Mouse (Mus musculus) liver, embryonic 13.5 days (tissue): ENCODE measurements around the gene Tmem189. TPM values are rescaled to one million over a fixed set of nuclear protein-coding genes. Genes with fewer than 3 reads are reported as not detected.

Experiments
- ATAC-seq: fragments of 200-750 bp; cut with Nextera tagmentation; 2 replicates; pipeline ENCODE4 v1.8.0; 2017; ENCODE audit warnings: low read depth, mild to moderate bottlenecking, moderate number of reproducible peaks, moderate library complexity
- DNase-seq: peaks from one replicate; pipeline ENCODE4 v3.0.0; 2022
- H3K27ac ChIP-seq: fragments of 300-500 bp; sonication (generic); 2 replicates; pipeline ENCODE4 v1.5.1; 2015; ENCODE audit warnings: moderate library complexity, mild to moderate bottlenecking, inconsistent platforms
- H3K27me3 ChIP-seq: fragments of 300-500 bp; sonication (generic); 2 replicates; pipeline ENCODE4 v1.6.1; 2015; ENCODE audit warnings: mild to moderate bottlenecking, inconsistent platforms
- H3K36me3 ChIP-seq: fragments of 300-500 bp; sonication (generic); 2 replicates; pipeline ENCODE4 v1.6.1; 2015; ENCODE audit warnings: mild to moderate bottlenecking, inconsistent platforms
- H3K4me1 ChIP-seq: fragments of 300-500 bp; sonication (generic); replicated peaks from 2 replicates; pipeline ENCODE4 v1.6.1; 2015; ENCODE audit warnings: inconsistent platforms
- H3K4me2 ChIP-seq: fragments of 300-500 bp; sonication (generic); 2 replicates; pipeline ENCODE4 v1.6.1; 2015; ENCODE audit warnings: inconsistent platforms, mild to moderate bottlenecking, moderate library complexity
- H3K4me3 ChIP-seq: fragments of 300-500 bp; sonication (generic); replicated peaks from 2 replicates; pipeline ENCODE4 v1.5.1; 2015; ENCODE audit warnings: mild to moderate bottlenecking, inconsistent platforms
- H3K9ac ChIP-seq: fragments of 300-500 bp; sonication (generic); 2 replicates; pipeline ENCODE4 v1.6.1; 2015; ENCODE audit warnings: mild to moderate bottlenecking, inconsistent platforms
- H3K9me3 ChIP-seq: fragments of 300-500 bp; sonication (generic); replicated peaks from 2 replicates; pipeline ENCODE4 v1.6.1; 2016; ENCODE audit warnings: inconsistent platforms
- WGBS: fragments of 180-500 bp; shearing (Covaris S2); methylation state at CpG from one replicate; pipeline ENCODE4 v1.1.7; 2015; ENCODE audit not compliant: insufficient replicate concordance; 5-methylcytosine and 5-hydroxymethylcytosine counted together
- microRNA-seq: library from miRNA; unstranded; fragments of <30 nt; microRNA quantifications from one replicate; pipeline ENCODE4, GENCODE M21; 2016
- polyA plus RNA-seq: library from polyadenylated mRNA; unstranded; fragments of >200 nt; fragmentation: Nextera tagmentation; extraction: Ambion mirVana; gene quantifications from 2 replicates; pipeline ENCODE4 v1.2.1, GENCODE M21; 2015

The Tmem189 gene
- polyA plus RNA-seq, 1 experiment from 2014 or later: 16.1 TPM

DNA sequence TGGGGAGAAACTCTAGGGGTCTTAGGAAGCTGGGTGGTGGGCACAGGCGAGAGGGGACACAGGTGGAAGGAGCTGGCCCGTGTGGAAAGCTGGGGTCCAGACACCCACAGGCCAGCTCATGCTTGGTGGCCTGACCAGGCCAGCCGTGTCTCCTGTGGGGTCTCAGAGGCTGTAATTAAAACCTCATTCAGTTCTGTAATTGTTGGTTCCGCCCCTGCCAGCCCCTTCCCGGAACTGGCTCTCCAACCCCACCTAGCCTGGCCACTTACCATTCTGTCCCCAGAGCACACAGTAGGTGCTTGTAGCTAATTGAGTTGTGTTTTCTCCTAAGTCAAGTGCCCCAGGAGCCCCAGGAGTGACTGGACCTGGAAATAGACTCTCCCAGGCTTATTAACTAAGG lies 90.4 kb downstream of the Tmem189 start:
- H3K27ac ChIP-seq: no peak overlapping the region
- no peak overlapping the region for H3K9ac ChIP-seq
- ATAC-seq (no peak), DNase-seq (no peak)
- 0 out of 2 replicates have a peak, but pooled peaks cover 4% of the 10 kb centered on the region for H3K27me3 ChIP-seq
- H3K9me3 ChIP-seq: no peaks in the 10 kb centered on the region
- no peak overlapping the region for H3K4me3 ChIP-seq
- H3K36me3 ChIP-seq: no peaks in the 10 kb centered on the region
- H3K4me2 ChIP-seq: no peak overlapping the region
- peaks cover 9% of the 10 kb centered on the region for H3K4me1 ChIP-seq
- 74% methylated on average over 5 of the region's 5 CpGs for WGBS

DNA sequence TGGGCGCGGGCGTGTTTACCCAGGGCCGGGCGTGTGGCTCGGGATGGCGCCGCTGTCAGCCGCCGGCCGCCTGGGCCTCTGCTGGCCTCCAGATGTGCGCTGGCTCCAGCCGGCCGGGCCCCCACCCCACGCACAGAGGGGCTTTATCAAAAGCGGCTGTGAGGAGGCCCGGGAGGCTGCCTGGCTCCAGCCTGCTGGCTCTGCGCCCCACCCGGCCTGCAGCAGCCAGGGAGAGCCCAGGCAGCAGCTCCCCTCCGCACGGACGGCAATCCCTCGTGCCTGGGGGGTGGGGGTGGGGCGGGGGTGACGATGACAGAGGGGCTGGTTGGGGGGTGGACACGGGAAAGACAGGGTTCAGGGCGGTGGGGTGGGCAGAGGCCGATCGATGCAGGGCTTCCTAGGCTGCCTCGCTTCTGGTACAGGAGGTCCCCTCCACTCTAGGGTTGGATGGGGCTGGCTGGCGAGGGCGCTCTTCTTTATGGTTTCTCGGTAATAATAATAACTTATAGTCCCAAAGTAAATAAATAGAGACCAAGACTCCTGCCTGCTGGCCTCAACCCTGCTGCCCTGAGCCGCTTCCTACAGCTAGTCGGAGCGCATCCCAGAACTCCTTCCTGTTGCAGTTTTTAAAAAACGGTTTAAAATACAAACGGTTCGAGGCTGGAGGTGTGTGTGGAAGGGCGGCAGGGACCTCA lies 92.0 kb downstream of the Tmem189 start:
- H3K9me3 ChIP-seq: no peaks in the 10 kb centered on the region

GRCm38 (mm10) chr2:167596726-167597491 lies 92.7 kb downstream of the Tmem189 start:
- Histone ChIP-seq H3K27ac (peak overlapping the region; percentile 2; the same call in 1 of the 2 replicates), H3K9me3 (no peaks in the 10 kb centered on the region), H3K36me3 (no peaks in the 10 kb centered on the region), H3K9ac (0 out of 2 replicates have a peak overlapping the region, but pooled peaks have one; percentile 1), H3K4me1 (peaks cover 5% of the 10 kb centered on the region), H3K27me3 (0 out of 2 replicates have a peak, but pooled peaks cover 4% of the 10 kb centered on the region), H3K4me2 (peak overlapping the region; percentile 44), H3K4me3 (no peak overlapping the region)
- WGBS: 52% methylated on average over 27 of the region's 27 CpGs
- DNase-seq: no peak
- ATAC-seq: no peak

More for the DNA sequence above, 92.0 kb downstream of the Tmem189 start:
- Histone ChIP-seq H3K36me3 (no peaks in the 10 kb centered on the region), H3K4me3 (no peak overlapping the region), H3K4me1 (peaks cover 5% of the 10 kb centered on the region), H3K9ac (0 out of 2 replicates have a peak overlapping the region, but pooled peaks have one; percentile 1), H3K27me3 (0 out of 2 replicates have a peak, but pooled peaks cover 4% of the 10 kb centered on the region), H3K27ac (peak overlapping the region; percentile 2; the same call in 1 of the 2 replicates), H3K4me2 (peak overlapping the region; percentile 44)
- 0 out of 2 replicates have a peak, but pooled peaks have one; percentile 22 for ATAC-seq
- WGBS: 46% methylated on average over 36 of the region's 40 CpGs
- DNase-seq: no peak

- Histone ChIP-seq H3K9ac (no peak overlapping the region), H3K27ac (0 out of 2 replicates have a peak overlapping the region, but pooled peaks have one; percentile 4), H3K4me3 (no peak overlapping the region), H3K4me1 (peaks cover 5% of the 10 kb centered on the region), H3K9me3 (no peaks in the 10 kb centered on the region), H3K27me3 (0 out of 2 replicates have a peak, but pooled peaks cover 4% of the 10 kb centered on the region), H3K4me2 (no peak overlapping the region), H3K36me3 (no peaks in the 10 kb centered on the region)
- WGBS: 32% methylated on average over 4 of the region's 4 CpGs
- ATAC-seq: no peak
- no peak for DNase-seq
These were observed 93.4 kb downstream of the Tmem189 start for GRCm38 (mm10) chr2:167596262-167596661.

DNA sequence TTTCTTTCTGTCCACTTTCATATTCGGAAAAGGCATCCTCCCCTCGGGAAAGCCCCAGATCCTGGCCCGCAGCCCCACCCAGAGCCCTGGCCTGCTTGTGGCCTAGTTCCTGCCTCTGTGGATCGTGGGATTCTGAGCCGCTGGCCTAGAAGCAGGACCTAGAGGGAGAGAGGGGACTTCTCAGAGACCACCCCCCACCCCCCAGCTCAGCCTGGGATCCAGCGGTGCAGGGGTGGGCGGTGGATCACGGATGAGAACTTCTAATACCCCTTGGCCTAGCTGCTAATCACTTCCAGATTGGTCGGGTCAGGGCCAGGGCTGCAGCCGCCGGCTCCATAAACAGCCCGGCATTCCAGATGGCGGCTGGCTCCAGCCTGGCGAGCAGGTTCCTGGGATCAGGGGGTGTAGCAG lies 93.9 kb downstream of the Tmem189 start:
- DNase-seq (no peak), ATAC-seq (no peak)
- H3K9ac ChIP-seq: no peak overlapping the region
- H3K36me3 ChIP-seq: no peaks in the 10 kb centered on the region
- H3K27me3 ChIP-seq: 0 out of 2 replicates have a peak, but pooled peaks cover 4% of the 10 kb centered on the region
- H3K4me1 ChIP-seq: peaks cover 5% of the 10 kb centered on the region
- WGBS: 69% methylated on average over 14 of the region's 14 CpGs
- no peaks in the 10 kb centered on the region for H3K9me3 ChIP-seq
- no peak overlapping the region for H3K4me2 ChIP-seq
- H3K27ac ChIP-seq: peak overlapping the region; percentile 18; the same call in 1 of the 2 replicates
- no peak overlapping the region for H3K4me3 ChIP-seq

DNA sequence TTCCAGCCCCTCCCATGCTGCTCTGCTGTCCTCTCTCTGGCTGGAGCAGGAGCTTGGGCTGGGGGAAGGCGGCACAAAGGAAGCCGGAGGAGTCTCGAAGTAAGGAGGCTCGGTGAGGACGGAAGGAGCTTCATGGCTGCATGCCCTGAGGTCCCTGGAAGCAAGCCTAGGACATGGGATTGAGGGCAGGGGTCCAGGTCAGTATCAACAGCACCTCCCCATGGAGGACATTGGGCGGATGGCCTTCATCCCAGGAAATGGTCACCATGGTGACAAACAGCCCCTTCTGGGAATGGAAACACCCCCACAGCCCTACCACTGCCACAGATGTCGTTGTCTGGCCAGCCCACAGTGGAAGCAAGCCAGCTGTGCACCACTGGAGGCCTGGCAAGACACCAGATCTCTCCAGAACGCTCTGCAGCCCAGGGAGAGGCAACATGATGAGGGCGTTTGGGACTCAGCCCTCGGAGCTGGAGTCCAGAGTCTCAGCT lies 95.1 kb downstream of the Tmem189 start:
- Histone ChIP-seq H3K9me3 (no peaks in the 10 kb centered on the region), H3K36me3 (no peaks in the 10 kb centered on the region), H3K4me1 (peaks cover 9% of the 10 kb centered on the region), H3K27ac (peak overlapping the region; percentile 18; the same call in 1 of the 2 replicates), H3K27me3 (0 out of 2 replicates have a peak, but pooled peaks cover 4% of the 10 kb centered on the region), H3K4me2 (no peak overlapping the region), H3K9ac (no peak overlapping the region), H3K4me3 (no peak overlapping the region)
- WGBS: 46% methylated on average over 10 of the region's 10 CpGs
- DNase-seq (no peak), ATAC-seq (peak; percentile 27; the same call in 1 of the 2 replicates)

DNA sequence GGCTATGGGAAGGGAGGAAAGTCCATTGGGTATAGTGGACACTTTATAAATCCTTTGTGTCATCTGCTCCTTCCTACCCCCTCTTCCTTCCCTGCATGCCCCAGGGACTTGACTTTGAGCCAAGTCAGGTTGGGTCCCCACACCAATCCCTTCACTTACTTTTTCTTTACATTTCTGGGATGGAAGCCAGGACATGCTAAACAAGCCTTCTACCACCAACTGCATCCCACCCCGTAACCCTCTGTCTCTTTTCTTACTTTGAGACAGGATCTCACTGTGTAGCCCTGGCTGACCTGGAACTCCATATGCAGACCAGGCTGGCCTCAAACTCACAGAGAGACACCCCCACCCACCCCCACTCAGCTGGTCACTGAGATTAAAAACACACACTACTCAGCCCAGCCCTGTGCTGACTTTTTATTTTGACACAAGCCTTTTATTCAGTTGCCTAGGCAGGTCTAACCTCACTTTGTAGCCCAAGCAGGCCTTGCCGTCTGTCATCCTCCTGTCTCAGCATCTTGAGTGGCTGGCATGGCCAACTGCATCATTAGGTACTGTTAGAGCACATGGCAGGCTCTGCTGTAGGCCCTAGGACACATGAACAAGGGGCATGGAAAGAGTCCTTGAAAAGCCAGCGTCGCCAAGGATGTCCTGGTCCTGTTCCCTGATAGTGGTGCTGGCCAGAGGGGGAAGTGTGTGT lies 95.9 kb downstream of the Tmem189 start:
- H3K9ac ChIP-seq: no peak overlapping the region
- H3K4me2 ChIP-seq: no peak overlapping the region
- peaks cover 17% of the 10 kb centered on the region for H3K4me1 ChIP-seq
- DNase-seq: no peak
- no peaks in the 10 kb centered on the region for H3K36me3 ChIP-seq
- H3K27me3 ChIP-seq: 0 out of 2 replicates have a peak, but pooled peaks cover 4% of the 10 kb centered on the region
- 52% methylated on average over 4 of the region's 4 CpGs for WGBS
- no peak for ATAC-seq
- H3K4me3 ChIP-seq: no peak overlapping the region
- no peaks in the 10 kb centered on the region for H3K9me3 ChIP-seq
- H3K27ac ChIP-seq: peak overlapping the region; percentile 8; the same call in 1 of the 2 replicates

Small RNA genes lying within 50 kb of the gene (microRNA-seq; reads per million reads assigned to microRNA genes)
- gene Gm22355: not detected

Other genes starting within 250 kb of the Tmem189 start
- 32.5 and 33.2 TPM in 2 replicates for gene Rnf114, start 197.2 kb downstream of the Tmem189 start, polyA plus RNA-seq
- 7.0 and 9.4 TPM in 2 replicates for gene Spata2, start 196.9 kb downstream of the Tmem189 start, polyA plus RNA-seq
- 1.8 and 2.5 TPM in 2 replicates for gene Snai1, start 151.6 kb downstream of the Tmem189 start, polyA plus RNA-seq
- 205 and 229 TPM in 2 replicates for gene Ube2v1, start 57.7 kb downstream of the Tmem189 start, polyA plus RNA-seq
- 2.9 TPM in 1 of 2 replicates, not detected in the other for gene Gm20431, start 28.3 kb downstream of the Tmem189 start, polyA plus RNA-seq
- 6.3 and 7.4 TPM in 2 replicates for gene Cebpb, start 907 bp downstream of the Tmem189 start, polyA plus RNA-seq
- gene Ptpn1, start 242.2 kb upstream of the Tmem189 start, polyA plus RNA-seq: 35.3 and 43.9 TPM in 2 replicates